Mouse (Mus musculus): Measurements from ENCODE around the gene Ankrd55.

DNA sequence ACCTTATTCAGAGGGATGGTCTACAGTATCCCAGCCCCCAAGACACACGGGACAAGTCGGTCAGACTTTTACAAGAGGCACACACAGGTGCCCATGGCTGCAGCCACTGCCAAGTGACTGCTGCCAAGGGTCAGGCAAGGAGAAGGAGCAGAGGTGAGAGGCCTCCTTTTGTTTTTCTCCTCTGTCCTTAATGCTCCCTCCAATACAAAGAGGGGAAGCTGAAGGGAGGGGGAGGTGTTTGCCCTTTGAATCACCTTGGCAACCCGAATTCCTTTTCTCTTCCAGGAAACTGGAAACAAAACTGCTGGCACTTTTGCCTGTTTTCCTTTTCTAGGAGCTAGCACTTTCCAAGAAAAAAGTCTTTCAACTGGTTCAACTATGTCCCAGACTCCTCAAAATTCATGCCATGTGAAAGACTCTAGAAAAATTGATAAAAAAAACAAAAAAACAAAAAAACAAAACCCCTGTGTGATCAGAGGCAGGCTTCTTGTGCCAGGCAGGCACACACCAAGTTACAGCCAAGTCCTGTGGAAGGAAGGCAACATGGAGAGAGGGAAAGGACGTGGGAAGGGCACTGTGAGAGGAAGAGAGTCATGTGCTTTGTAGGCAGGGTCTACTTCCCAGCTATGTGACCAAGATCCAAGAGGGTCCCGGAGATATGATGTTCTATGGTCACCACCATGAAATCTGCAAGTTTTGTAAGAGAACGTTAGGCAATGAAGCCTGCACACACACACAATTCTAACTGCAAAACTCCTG lies 66.0 kb downstream of the Ankrd55 start:
- TF ChIP-seq CTCF (IDR thresholded peaks at IDR 0.05; ENCODE audit: borderline replicate concordance, insufficient read depth, low read length) (no peak), POLR2A (IDR thresholded peaks at IDR 0.05; ENCODE audit: low read depth, low read length) (no peak)

Data from embryonic fibroblast, embryonic 13.5 days (primary cell).